Comparison of ENCODE assay signal across 8 mouse cellular contexts in the genomic region with DNA sequence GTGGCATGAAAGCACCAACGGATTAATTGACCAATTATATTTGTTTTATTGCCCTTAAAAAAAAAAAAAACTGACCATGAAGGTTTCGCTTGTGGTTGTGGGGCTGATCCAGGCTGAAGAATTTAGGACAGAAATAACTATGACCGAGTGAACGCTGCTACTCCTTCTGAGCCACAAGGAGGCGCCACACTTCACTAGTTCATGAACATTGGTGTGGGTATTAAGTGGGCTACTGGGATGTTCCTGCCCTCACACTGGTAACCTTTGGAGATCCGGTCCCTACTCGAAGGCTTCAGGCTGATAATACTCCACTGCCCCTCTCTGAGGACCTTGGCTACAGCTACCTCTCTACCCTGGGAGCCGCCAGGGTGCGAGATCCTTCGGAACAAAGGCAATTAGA. TPM values are rescaled to one million over a fixed set of nuclear protein-coding genes. Genes with fewer than 3 reads are reported as not detected.
DNase-seq lines count a peak whose midpoint lies in the region.

No protein-coding gene starts in this region.

- intact Hi-C loops in heart, postnatal 14 days (cut with DNase I): no loop called here

- DNase-seq in heart, postnatal 14 days: peak; percentile 9 to 31
- no peak for DNase-seq in heart, adult 8-10 months (ENCODE audit: low spot score)
- DNase-seq in right cerebral cortex, adult 18-20 months: peak; percentile 25
- no peak for DNase-seq in right cerebral cortex, postnatal 25 days
- DNase-seq in cerebellum, postnatal 25 days: peak; percentile 51 to 75
- peak; percentile 8 for DNase-seq in lung, postnatal 14 days
- no peak for DNase-seq in ovary, postnatal 14 days (ENCODE audit: low spot score)
- no peak for DNase-seq in urinary bladder, adult 18-20 months (ENCODE audit: low spot score in 2 of 2)

RNA-seq across cellular contexts. Expression of gene Ttc12, which starts 42.9 kb away (rescaled TPM):
- total RNA-seq in heart, postnatal 14 days (2021): 1 to 10 TPM; 9.4 to 9.7 TPM
- 10 to 100 TPM in 3 of 4 experiments, 1 to 10 TPM in 1; 8.2 to 14.1 (median 10.8) TPM for total RNA-seq in heart, adult 8-10 months (2022)

Comparison
In these comparisons a context has a peak if more than half of its experiments do, and no peak if none do; other contexts are left out.
1. DNase-seq: peak in heart, postnatal 14 days (2 of 2), right cerebral cortex, adult 18-20 months (single experiment), cerebellum, postnatal 25 days (2 of 2) and lung, postnatal 14 days (single experiment); none in heart, adult 8-10 months (single experiment), right cerebral cortex, postnatal 25 days (single experiment), ovary, postnatal 14 days (single experiment) and urinary bladder, adult 18-20 months (0 of 2).